Mouse (Mus musculus) cerebellum, postnatal 4 days (tissue): ENCODE measurements around the gene Fam207a.

Experiments
- DNase-seq, 2 experiments: peaks; one replicate each; pipeline ENCODE4 v3.0.0; 2022; ENCODE audit warnings: low spot score in 2 of 2, mixed read lengths in 1 of 2

Gene Fam207a

DNA sequence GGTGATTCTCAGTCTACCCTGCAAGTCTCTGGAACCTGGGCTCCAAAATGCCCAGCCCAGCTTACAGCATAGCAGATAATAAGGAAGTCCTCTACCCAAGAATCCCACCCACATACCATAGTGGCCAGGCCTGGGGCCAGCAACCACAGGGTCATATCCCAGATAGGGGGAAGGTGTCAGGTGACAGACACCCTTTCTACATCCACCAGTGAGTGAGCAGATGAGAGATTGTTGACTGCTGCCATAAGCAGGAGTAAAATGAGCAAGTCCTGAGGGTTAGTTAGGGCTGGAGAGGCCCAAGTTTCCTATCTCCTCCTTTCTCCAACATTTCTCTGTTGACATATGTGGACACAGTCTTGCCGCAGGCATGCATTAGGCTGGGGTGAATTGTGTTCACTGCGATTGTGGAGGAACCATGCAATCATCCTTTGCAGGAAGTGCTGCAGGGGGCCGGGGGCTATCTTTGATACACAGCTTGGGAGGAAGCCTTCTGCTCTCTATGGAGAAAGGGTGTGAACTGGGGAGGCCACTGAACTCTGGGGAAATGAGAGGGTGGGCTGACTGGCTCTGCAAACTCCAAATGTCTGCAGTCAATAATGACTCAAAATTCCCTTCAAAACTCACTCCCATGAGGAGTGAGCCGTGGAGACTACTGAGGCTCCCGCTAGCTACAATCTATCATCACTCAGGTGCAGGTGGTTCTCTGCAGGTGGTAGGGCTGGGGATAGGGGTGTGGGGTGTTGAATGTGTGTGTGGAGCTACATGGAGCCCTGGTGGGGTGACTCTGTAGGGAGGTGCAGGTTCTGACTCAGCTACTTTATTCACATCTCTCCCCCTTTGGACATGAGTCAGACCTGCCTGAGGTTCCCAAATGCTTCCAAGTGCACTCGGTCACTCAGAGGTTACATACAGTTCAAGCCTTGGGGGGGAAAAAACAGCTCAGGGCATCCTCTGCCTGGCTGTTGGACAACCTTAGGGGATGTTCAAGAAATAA, 15.7 kb upstream of the Fam207a start:
- DNase-seq: no peak

DNA sequence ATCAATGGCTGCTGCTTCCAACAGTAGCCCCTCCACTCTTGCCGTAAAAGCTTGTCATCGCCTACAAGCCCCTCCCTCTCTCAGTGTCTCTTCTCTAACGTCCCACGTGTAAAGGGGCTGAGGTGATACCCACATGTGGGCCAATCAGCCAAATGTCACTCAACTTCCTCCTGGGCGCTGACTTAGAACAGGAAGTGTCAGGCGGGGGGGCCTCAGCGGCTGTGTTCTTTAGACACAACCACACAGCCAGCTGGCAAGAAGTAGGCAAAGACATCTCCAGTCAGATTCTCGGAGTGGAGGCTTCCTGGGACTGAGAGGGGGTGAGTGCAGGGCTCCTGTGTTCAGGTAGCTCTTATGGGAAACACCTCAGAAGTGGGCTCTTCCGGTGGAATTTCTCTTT, 14.6 kb upstream of the Fam207a start, which contains the start of gene Itgb2:
TSS of gene Itgb2 (plus strand) at position 113 of the 400 bp plus-strand sequence.
- no peak for DNase-seq

DNA sequence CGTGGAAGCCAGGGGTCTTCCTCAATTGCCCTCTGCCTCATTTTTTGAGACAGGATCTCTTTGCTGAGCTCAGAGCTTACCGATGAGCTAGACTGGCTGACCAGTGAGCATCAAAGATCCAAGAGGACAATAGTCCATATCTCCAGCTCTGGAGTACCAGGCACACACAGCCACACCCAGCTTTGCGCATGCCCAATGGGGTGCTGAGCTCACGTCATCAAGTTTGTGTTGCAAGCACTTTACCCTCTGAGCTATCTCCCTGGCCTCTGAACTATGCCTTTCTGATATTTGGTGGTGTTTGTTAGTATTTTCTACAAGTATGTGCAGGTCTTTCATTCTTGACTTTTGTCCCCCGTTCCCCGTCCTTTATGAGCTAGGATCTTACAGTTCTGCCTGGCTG, 13.0 kb upstream of the Fam207a start:
- no peak for DNase-seq

DNA sequence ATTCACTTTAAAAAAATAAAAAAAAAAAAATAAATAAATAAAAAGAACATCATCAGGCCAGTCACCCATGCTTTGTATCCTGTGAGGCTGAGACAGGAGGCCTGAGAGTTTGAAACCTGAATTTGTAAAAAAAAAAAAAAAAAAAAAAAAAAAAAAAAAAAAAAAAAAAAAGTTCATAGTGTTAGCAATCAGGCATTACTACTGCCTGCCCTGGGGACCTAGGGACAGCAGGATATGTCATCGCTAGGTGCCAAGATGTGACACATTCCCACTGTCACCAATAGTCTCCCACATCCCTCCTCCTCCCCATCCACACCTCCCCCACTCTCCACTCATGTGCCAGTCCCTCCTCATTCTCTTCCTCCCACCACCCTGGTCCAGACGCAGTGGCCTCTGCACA, 10.9 kb upstream of the Fam207a start:
- no peak for DNase-seq

DNA sequence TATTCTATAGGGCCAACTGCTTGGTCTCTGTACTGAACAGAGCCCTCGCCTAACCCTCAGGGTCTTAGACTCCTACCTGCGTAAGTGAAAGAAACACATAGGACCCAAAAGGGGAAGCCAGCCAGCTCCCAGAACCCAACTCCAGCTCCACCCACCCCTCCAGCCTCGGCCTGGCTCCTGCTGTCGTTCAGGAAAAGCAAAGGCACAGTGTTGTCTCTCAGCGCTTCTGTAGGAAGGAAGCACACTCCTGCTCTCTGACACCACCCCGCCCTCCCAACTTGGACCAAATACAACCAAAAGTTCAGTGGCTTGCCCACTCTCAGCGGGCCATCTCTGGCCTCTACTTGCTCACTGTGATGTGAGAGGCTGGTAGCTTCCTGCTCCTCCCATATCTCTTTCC, 7.7 kb upstream of the Fam207a start:
- DNase-seq: no peak

DNA sequence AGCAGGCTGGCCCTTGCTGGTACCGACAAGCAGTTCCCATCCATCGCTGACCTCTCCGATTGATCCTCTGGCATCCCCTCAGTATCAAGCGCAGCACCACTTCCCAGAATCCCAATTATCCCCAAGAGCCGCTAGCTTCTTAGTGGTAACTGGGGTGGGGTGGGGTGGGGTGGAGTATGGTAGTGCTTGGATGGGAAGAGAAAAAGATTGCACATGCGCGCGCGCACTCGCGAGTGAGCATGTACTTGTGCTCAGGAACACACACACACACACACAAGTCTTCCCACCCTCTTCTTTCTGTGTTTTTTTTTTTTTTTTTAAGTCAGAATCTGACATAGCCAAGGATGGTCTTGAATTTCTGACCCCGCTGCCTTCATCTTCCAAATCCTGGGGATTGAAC, 7.2 kb upstream of the Fam207a start:
- no peak for DNase-seq

DNA sequence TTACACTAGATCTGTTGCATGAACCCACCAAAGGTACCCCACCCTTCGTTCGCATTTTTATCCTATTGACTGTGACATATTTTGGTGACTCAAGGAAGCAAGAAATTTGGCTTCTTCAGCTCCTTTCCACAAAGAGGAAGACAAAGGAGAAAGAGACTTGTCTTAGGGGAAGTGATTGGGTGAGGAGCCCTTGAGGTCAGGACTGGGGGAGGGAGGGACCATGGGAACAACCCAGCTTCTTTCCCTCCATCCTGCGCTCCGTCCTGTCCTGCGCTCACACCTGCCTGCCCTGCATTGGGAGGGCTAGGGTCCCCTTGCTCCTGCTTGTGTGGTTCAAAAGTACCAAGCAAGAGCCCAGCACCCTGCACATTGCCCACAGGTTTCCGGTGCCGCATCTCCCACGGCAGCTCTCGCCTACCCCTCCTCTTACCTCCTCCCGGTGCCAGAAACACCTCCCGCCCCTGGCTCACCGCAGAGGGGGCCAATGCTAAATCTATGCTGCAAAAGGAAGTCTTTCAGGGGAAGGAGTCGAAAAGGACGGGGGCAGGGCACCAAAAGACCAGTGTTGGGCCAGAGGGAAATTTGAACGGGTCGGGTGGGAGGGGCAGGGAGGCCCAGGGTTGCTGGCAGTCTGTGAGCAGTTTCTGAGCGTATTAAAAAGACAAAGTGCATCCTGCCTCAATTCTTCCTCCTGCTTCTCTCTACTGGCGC, 6.6 kb upstream of the Fam207a start:
- DNase-seq: no peak

DNA sequence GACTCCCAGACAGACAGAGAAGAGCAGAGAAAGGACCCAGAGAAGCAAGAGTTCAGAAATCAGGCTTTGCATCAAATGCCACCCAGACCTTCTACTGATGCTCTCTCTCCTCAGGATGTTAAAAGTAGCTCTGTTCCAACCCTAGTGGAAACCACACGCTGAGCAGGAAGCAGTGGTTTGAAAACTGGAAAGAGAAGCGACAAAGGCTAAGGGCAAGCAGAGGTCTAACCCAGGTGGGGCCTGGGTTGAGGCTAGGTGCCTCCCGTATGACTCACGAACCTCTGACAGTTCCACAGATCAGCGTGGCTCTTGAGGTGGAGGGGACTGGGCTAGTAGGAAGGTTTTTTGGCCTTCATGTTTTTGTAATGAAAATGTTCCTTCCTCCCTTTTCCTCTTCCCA, 4.9 kb upstream of the Fam207a start:
- DNase-seq: no peak

DNA sequence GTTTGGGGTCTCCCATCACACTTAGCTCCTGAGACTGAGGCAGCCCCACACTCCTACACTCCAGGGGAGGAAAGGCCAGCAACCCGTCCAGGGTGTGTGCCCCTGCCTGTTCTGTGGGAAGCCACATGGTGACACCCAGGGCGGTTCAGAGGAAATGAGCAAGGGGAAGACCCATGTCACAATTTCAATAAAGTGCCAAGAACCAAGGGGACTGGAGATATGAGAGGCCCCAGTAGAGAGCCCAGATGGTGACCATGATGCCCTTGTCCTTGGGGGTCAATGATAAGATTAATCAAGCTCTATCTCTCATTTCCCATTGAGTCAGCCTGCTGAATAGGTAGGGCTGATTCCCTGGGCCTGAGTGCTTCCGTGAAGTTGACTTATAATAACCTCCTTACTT, 3.6 kb upstream of the Fam207a start:
- no peak for DNase-seq

DNA sequence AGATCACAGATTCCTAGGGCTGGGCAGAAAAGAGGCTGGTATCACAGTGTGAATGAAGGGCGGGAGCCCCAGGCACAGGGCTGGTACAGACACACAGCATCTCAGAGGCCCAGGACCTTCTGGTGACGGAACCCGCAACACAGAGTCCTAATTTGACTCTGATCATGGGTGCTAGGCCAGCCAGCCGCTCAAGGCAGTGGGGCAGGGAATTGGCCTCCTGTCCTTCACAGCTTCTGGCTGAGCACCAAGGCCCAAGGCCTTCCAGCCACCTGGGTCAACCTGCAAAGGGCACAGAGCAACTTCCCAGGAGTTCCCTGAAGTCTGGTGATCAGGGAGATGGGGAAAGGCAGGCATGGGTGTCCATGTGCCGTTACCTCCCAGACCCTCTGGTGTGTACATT, 2.2 kb upstream of the Fam207a start:
- no peak for DNase-seq

DNA sequence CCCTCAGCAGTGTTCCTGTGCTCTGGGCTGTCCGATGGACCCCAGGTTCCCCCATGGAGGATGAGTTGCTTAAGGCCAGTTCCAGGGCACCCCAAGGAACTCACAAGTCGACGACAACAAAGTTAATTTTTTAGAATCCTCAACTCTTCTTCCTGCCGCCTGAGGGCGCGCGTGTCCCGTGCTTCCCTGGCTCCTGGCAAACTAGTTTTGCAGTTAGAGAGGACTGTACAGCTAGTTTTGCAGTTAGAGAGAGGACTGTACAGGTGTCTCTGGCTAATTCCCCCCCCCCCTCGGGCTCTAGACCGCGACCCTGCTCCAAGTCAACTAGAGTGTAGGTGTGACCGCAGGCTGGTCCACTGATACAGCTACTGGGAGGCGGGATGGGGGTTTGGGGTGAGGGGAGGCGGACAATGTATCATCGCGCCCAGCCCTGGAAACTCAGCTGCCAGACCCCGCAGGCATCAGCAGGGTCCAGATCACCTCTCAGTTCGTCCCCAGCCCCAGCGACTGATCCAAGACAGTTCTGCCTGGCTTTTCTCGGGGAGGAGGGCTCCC, 1.6 kb upstream of the Fam207a start:
- DNase-seq: peak; percentile 51 to 65

DNA sequence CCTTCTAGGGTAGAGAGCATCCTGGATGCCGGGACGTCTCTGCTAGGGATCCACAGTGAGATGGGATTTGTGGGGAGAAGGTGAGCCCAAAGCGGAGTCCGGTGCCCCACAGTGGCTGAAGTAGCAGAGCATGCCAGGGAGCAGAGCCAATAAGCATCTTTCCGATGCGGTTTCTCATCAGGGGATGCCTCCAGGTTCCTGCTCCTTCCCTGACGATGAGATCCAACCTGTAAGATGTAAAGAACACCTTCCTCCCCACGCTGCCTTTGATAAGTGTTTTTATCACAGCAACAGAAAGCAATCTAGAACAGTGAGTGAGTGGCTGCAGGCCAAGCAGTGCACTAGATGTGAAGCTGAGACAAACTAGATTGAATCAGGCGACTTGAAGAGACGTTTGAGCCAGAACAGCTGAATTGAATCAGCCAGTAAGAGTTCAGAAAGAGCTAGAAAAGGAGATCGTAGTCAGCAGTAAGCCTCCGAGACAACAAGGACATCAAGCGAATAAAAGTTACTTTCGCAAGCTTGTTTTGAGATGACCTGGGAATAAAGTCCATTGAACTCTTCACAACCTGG, 880 bp upstream of the Fam207a start:
- DNase-seq: no peak

DNA sequence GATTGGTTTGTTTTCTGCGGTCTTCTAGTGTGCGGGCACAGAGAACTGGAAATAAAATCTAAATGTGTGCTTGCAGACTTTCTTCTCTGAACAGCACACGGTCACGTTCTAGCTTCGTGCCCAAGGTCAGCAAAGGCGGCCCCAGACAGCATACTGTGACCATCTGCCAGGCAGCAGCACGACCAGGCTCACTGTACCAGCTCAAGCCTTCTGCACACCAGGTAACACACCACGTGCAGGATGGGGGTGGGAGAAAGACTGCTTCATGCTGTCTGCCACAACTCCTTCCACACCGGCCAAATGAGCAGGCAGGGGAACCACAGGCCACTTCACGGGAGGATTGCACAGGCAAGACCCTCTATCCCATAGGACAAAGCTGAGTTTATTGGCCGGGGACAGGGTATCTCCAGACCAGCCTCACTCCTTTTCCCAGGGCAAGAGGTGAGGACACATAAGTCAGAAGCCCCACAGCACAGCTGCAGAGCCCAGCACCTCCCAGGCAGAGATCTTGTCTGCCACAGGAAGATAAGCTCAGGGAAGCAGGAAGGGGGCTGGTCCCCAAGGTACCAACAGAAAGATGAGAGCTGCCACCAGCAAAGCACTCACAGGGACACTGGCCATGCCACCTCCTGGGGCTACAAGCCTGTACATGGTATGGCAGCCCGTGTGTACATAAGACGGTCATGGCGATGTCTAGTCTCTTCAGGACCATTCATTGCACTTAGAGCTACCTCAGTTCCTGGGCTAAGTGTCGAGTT, 5.2 kb downstream of the Fam207a start:
- peak in 1 of 2 experiments; percentile 26 for DNase-seq

DNA sequence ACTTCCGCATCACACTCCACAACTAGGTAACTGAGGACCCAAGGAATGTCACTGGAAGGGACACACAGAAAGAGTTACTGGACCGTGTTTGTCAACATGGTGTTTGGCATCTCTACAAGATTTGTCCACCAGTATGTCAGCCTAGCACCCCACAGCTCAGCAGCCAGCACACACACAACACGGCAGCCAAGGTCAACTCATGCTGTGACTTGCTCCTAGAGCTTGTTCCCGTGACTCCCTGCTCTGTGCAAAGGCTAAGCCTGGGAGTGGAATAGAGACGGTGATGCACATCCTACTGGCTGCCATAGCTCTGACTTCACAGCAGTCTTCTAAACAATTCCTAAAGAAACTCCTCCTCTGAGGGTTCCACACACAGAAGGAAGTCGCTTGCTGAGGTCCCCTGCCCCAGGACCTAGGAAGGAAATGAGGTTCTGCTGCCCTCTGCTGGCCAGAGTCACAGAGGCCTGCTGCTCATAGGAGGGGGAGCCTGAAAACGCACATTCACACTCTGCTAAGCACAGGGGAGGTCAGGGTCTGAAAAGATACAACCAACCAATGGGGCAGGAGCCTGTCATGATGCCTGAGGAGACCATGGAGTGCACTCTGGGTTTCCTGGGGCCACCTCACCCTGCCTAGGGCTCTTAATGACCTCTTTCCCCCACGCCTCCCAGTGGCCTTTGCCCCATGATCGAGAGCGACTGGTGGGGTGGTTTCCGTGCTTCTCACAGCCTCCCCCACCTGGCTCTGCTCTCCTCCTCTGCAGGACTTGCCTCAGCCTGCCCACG, 6.0 kb downstream of the Fam207a start:
- DNase-seq: peak; percentile 81 to 93

DNA sequence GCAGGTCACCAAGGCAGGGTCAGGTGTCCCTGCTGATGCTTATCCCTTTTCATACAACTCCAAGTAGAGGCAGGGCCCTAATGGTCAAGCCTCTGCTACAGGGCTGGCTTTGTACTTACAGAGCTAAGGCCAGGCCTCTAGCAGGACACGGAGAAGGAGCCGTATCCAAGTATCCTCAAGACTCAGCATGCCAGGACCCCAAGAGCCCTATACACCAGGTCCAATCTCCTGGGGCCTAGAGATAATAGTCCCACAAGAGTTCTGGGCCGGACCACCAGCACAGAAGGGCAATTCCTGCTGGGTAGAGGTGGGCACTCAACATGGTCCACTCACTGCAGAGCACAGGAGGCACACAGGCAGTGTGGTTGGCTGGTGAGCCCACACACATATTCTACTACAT, 6.8 kb downstream of the Fam207a start:
- no peak for DNase-seq

DNA sequence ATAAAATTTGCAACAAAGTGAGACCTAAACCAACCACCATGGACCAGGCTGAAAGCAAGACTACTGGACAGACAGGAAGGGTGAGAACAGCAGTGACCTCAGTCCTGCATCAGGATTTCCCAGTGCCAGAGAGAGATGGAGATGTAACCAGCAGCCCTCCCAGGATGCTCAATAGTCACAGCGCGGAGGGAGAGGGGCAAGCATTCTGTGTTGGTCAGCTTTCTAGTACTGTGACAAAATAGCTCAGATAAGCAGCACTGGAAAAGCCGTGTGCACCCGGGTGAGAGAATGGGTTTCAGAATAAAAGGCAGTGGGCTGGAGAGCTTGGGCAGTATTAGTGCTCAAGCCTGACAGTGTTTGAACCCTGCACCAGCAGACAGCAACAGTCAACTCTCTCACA, 7.8 kb downstream of the Fam207a start:
- DNase-seq: no peak

DNA sequence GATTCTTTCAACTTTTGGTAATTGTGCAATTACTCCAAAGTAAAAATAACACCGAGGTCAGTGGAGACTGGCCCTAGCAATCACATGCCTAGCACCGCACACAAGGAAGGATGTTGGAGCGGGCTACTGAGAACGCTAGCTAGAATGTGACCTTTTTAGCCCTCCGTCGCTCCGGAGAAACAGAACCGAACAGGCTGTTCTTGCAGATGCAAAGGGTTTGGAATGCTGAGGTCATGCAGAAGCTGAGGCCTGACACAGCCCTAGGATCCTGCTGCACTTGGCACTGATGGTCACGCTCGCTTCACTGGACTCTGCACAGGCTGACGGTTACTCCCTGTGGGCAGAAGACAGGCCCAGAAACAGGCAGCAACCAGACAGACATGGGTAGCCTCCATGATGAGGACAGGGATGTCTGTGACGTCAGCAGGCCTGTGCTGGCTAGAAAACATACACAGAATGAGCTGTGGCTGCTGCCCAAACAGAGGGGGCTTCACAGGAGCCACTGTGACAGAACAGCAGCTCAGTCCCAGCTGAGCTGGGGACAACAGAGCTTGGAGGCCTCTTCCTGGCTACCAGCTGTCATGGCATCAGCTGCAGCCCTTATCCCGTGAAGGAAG, 8.5 kb downstream of the Fam207a start:
- peak in 1 of 2 experiments; percentile 46 for DNase-seq

DNA sequence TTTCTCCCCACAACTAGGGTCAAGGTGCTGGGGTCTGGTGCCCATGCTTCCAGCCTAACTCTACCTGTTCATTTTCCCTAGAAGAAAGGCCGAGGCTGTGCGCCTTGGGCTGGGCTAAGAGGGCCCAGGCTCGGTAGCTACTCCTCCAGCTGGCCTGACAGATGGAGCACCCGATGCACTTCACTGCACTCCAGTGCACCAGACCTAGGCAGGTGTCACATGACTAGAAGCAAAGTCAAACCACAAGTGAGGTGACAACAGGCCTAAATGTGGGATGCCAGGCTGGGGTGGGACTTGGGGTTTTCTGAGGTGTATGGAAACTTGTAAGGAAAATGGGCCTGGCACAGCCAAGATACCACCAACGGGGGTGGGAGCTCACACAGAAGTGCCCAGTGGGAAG, 9.1 kb downstream of the Fam207a start:
- no peak for DNase-seq

DNA sequence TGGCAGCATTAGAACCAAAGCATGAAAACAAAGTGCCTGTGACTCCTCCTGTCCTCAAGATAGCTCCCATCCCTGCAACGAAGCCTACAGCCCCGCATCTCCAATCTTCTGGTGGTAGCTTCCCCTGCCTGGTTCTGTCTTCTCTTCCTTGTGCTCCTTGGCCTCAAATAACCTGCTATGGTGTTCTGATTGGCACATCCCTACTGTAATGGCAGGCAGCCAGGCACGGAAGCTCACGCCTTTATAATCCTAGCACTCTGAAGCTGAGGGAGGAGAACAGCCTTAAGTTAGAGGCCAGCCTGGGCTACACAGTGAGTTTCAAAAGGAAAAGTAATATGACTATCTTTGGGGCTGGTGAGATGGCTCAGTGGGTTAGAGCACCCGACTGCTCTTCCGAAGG, 11.4 kb downstream of the Fam207a start:
- no peak for DNase-seq
